Mouse (Mus musculus) erythroblast, embryonic 14.5 days (primary cell): ENCODE measurements around the gene Btbd35f23.
"Not testable (repeated sequence)": the region's sequence is repeated elsewhere in the genome, so short reads cannot be mapped to it uniquely, and the experiment has no call there.

Experiments
- GATA1 ChIP-seq: IDR thresholded peaks from 2 replicates; pipeline ENCODE4 v1.6.1; 2012; ENCODE audit warnings: low read length, inconsistent platforms, mixed read lengths
- TAL1 ChIP-seq: IDR thresholded peaks from 3 replicates; pipeline ENCODE4 v1.6.1; 2012; ENCODE audit warnings: low read length, inconsistent platforms, mixed read lengths

DNA sequence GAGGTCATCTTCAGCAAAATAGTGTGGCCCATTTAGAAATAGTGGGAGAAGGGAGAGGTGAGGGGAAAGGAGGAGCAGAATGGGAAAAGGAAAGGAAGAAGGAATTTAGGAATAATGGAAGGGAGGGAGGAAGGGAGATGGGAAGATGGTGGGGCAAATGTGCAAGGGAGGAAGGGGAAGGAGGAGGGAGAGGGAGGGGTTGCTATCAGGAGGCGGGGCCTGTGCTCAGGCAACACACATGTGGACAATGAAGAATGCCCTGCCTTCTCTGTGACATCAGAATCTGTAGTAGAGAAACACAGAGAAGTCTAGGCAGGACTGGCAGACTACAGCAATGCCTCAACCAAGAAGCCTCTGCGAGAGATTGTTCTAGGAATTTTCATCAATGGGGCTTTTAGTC is at the start of gene Btbd35f23:
- TF ChIP-seq GATA1, TAL1: not testable (repeated sequence)
